Mouse (Mus musculus): ENCODE data around the gene Ankrd36. TPM values are rescaled to one million over a fixed set of nuclear protein-coding genes. Genes with fewer than 3 reads are reported as not detected.

Gene Ankrd36
- not detected in 2 replicates for polyA plus RNA-seq (2015; fragmentation: Nextera tagmentation; extraction: Ambion mirVana)

GRCm38 (mm10) chr11:5569474-5569873 lies at the start of gene Ankrd36:
Gene Ankrd36, plus strand, starts transcription at chr11:5569684.
- H3K27me3 ChIP-seq (replicated peaks; ENCODE audit: control insufficient read depth, insufficient read depth, low read length), result no peaks in the 10 kb centered on the region
- H3K4me3 ChIP-seq (ENCODE audit: low read length), result no peak within 1 kb of the TSS
- ATAC-seq, result no peak
- no peaks in the 10 kb centered on the region for H3K9me3 ChIP-seq (ENCODE audit: control insufficient read depth, low read length)
- no peak within 1 kb of the TSS for H3K9ac ChIP-seq (ENCODE audit: low read depth, low read length)
- H3K4me2 ChIP-seq (ENCODE audit: low read length), result no peak within 1 kb of the TSS
- H3K27ac ChIP-seq (ENCODE audit: low read depth, low read length), result no peak within 1 kb of the TSS
- no peaks in the 10 kb centered on the region for H3K4me1 ChIP-seq (ENCODE audit: control insufficient read depth, insufficient read depth, low read depth, low read length)
- 67% methylated on average over 12 of the region's 12 CpGs for WGBS
- no peaks in the 10 kb centered on the region for H3K36me3 ChIP-seq (ENCODE audit: control insufficient read depth, insufficient read depth, low read length)

GRCm38 (mm10) chr11:5520412-5521265 lies 48.8 kb upstream of the Ankrd36 start, which contains the start of gene Xbp1:
Gene Xbp1, plus strand, starts transcription at chr11:5520659.
- ATAC-seq, result peak; percentile 98
- Histone ChIP-seq H3K4me3 (ENCODE audit: low read length) (peak within 1 kb of the TSS; percentile 100), H3K27me3 (replicated peaks; ENCODE audit: control insufficient read depth, insufficient read depth, low read length) (no peaks in the 10 kb centered on the region), H3K9me3 (ENCODE audit: control insufficient read depth, low read length) (no peaks in the 10 kb centered on the region), H3K36me3 (ENCODE audit: control insufficient read depth, insufficient read depth, low read length) (peaks cover 21% of the 10 kb centered on the region), H3K4me2 (ENCODE audit: low read length) (peak within 1 kb of the TSS; percentile 83), H3K27ac (ENCODE audit: low read depth, low read length) (peak within 1 kb of the TSS; percentile 96), H3K9ac (ENCODE audit: low read depth, low read length) (peak within 1 kb of the TSS; percentile 100), H3K4me1 (ENCODE audit: control insufficient read depth, insufficient read depth, low read depth, low read length) (peaks cover 22% of the 10 kb centered on the region)
- under 1% methylated on average over 54 of the region's 72 CpGs for WGBS

- Histone ChIP-seq H3K4me2 (ENCODE audit: low read length) (peak overlapping the region; percentile 83), H3K4me1 (ENCODE audit: control insufficient read depth, insufficient read depth, low read depth, low read length) (peaks cover 22% of the 10 kb centered on the region), H3K27me3 (replicated peaks; ENCODE audit: control insufficient read depth, insufficient read depth, low read length) (no peaks in the 10 kb centered on the region), H3K27ac (ENCODE audit: low read depth, low read length) (peak overlapping the region; percentile 96), H3K9me3 (ENCODE audit: control insufficient read depth, low read length) (no peaks in the 10 kb centered on the region), H3K9ac (ENCODE audit: low read depth, low read length) (peak overlapping the region; percentile 100), H3K36me3 (ENCODE audit: control insufficient read depth, insufficient read depth, low read length) (peaks cover 26% of the 10 kb centered on the region), H3K4me3 (ENCODE audit: low read length) (peak overlapping the region; percentile 100)
- WGBS, result 2% methylated on average over 13 of the region's 13 CpGs
- ATAC-seq, result 0 out of 2 replicates have a peak, but pooled peaks have one; percentile 55
Observed at GRCm38 (mm10) chr11:5521266-5521515, 48.3 kb upstream of the Ankrd36 start.

- peak overlapping the region; percentile 96 for H3K27ac ChIP-seq (ENCODE audit: low read depth, low read length)
- under 1% methylated on average over 34 of the region's 34 CpGs for WGBS
Observed at GRCm38 (mm10) chr11:5521516-5522291, 47.8 kb upstream of the Ankrd36 start.

GRCm38 (mm10) chr11:5522798-5523415 lies 46.6 kb upstream of the Ankrd36 start:
- no peaks in the 10 kb centered on the region for H3K27me3 ChIP-seq (replicated peaks; ENCODE audit: control insufficient read depth, insufficient read depth, low read length)
- no peak for ATAC-seq
- peak overlapping the region; percentile 83 for H3K4me2 ChIP-seq (ENCODE audit: low read length)
- no peak overlapping the region for H3K9ac ChIP-seq (ENCODE audit: low read depth, low read length)
- WGBS, result 92% methylated on average over 11 of the region's 11 CpGs
- no peak overlapping the region for H3K27ac ChIP-seq (ENCODE audit: low read depth, low read length)
- H3K36me3 ChIP-seq (ENCODE audit: control insufficient read depth, insufficient read depth, low read length), result peaks cover 29% of the 10 kb centered on the region
- peaks cover 22% of the 10 kb centered on the region for H3K4me1 ChIP-seq (ENCODE audit: control insufficient read depth, insufficient read depth, low read depth, low read length)
- peak overlapping the region; percentile 100 for H3K4me3 ChIP-seq (ENCODE audit: low read length)
- no peaks in the 10 kb centered on the region for H3K9me3 ChIP-seq (ENCODE audit: control insufficient read depth, low read length)

More at GRCm38 (mm10) chr11:5521516-5522291, 47.8 kb upstream of the Ankrd36 start:
- ATAC-seq, result peak; percentile 10; the same call in 1 of the 2 replicates
- H3K9me3 ChIP-seq (ENCODE audit: control insufficient read depth, low read length), result no peaks in the 10 kb centered on the region
- H3K27me3 ChIP-seq (replicated peaks; ENCODE audit: control insufficient read depth, insufficient read depth, low read length), result no peaks in the 10 kb centered on the region
- H3K36me3 ChIP-seq (ENCODE audit: control insufficient read depth, insufficient read depth, low read length), result peaks cover 29% of the 10 kb centered on the region
- peak overlapping the region; percentile 100 for H3K4me3 ChIP-seq (ENCODE audit: low read length)
- peak overlapping the region; percentile 83 for H3K4me2 ChIP-seq (ENCODE audit: low read length)
- H3K4me1 ChIP-seq (ENCODE audit: control insufficient read depth, insufficient read depth, low read depth, low read length), result peaks cover 22% of the 10 kb centered on the region
- H3K9ac ChIP-seq (ENCODE audit: low read depth, low read length), result peak overlapping the region; percentile 100

DNA sequence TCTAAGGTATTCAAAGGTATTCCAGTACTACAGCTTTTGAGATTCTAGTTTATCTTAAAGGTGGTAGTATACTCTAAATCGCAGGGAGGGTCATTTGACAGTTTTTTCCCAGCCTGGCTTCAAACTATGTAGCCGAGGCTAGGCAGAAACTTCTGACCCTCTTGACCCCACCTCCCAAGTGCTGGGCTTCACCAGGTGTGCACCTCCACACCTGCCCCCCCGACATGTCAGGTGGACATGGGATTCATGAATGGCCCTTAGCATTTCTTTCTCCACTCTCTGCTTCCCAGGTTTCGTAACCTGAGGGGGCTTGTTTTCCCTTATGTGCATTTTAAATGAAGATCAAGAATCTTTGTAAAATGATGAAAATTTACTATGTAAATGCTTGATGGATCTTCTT lies 44.1 kb upstream of the Ankrd36 start:
- Histone ChIP-seq H3K4me1 (ENCODE audit: control insufficient read depth, insufficient read depth, low read depth, low read length) (peaks cover 19% of the 10 kb centered on the region), H3K9ac (ENCODE audit: low read depth, low read length) (no peak overlapping the region), H3K4me3 (ENCODE audit: low read length) (no peak overlapping the region), H3K27ac (ENCODE audit: low read depth, low read length) (no peak overlapping the region), H3K36me3 (ENCODE audit: control insufficient read depth, insufficient read depth, low read length) (peaks cover 37% of the 10 kb centered on the region), H3K27me3 (replicated peaks; ENCODE audit: control insufficient read depth, insufficient read depth, low read length) (no peaks in the 10 kb centered on the region), H3K4me2 (ENCODE audit: low read length) (no peak overlapping the region), H3K9me3 (ENCODE audit: control insufficient read depth, low read length) (no peaks in the 10 kb centered on the region)
- WGBS, result 91% methylated on average over 4 of the region's 4 CpGs
- ATAC-seq, result no peak

DNA sequence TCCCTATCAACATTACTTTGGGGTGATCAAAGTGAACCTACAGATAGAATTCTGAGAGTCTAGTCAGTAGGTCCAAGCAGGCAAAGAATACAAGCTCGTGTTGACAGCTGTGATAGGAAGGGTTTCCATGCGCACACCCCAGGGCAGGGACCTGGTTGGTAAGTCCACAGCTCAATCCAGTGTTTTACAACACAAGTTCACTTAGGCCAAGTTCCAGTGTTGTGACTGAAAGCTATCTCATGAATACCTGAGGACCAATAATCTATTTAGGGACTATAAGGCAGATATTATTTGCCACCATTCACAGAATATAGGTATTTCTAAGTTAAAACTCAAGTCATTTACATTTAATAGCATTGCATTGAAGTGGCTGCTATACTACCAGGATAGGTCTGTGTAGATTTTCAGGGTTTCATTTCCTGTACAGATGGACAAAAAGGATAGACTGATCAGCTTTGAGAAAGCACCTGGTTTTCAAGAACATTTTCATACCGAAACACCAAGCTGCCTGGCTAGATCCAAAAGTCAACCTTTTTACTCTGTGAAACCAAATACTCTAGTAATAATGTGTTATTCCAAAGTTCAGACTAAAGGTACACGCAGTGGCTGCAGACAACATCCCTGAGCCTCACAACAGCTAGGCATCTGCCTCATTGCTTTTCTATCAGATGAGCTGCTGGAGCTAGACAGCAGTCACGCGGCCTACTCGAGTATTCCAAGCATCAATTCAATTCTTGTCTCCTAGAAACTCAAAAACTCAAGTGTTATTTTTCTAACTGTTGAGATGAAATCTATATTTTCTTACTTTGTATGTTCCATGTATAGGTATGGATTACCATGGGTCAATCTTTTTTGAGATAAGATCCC lies 42.7 kb upstream of the Ankrd36 start:
- H3K4me2 ChIP-seq (ENCODE audit: low read length), result no peak overlapping the region
- H3K36me3 ChIP-seq (ENCODE audit: control insufficient read depth, insufficient read depth, low read length), result peaks cover 45% of the 10 kb centered on the region
- no peak overlapping the region for H3K4me3 ChIP-seq (ENCODE audit: low read length)
- no peak overlapping the region for H3K9ac ChIP-seq (ENCODE audit: low read depth, low read length)
- H3K27me3 ChIP-seq (replicated peaks; ENCODE audit: control insufficient read depth, insufficient read depth, low read length), result no peaks in the 10 kb centered on the region
- no peak overlapping the region for H3K27ac ChIP-seq (ENCODE audit: low read depth, low read length)
- H3K4me1 ChIP-seq (ENCODE audit: control insufficient read depth, insufficient read depth, low read depth, low read length), result peaks cover 19% of the 10 kb centered on the region
- WGBS, result 95% methylated on average over 7 of the region's 7 CpGs
- ATAC-seq, result no peak
- no peaks in the 10 kb centered on the region for H3K9me3 ChIP-seq (ENCODE audit: control insufficient read depth, low read length)

DNA sequence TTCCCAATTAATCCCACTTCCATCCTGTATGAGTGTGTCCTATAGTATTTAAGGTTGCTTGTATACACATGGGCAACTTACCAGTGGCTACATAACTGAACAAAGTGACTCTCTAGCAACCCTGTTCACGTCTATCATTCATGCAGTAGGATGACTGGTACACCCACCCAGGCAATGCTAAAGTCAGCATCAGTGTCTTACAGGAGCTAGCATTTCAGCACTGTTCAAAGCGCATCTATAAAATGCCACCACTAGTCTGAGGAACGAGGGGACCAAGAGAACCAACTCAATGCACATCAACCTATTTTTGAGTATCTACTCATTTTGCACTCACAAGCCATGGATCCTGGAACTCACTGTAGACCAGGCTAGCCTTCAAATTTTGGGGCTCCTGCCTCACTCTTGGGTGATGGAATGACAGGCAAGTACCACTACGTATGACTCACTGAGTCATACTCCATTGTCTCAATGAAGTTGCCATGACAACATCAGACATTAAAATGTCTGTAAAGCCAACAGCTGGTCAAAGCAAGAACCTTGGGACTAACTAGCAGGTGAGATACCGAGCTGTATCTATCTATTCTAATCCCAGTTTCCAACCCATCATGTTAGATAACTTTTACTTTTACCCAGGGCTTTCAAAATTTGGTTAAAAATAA lies 41.5 kb upstream of the Ankrd36 start:
- peaks cover 50% of the 10 kb centered on the region for H3K36me3 ChIP-seq (ENCODE audit: control insufficient read depth, insufficient read depth, low read length)
- no peaks in the 10 kb centered on the region for H3K27me3 ChIP-seq (replicated peaks; ENCODE audit: control insufficient read depth, insufficient read depth, low read length)
- H3K4me3 ChIP-seq (ENCODE audit: low read length), result no peak overlapping the region

More for the DNA sequence above, 41.5 kb upstream of the Ankrd36 start:
- Histone ChIP-seq H3K27ac (ENCODE audit: low read depth, low read length) (no peak overlapping the region), H3K9ac (ENCODE audit: low read depth, low read length) (no peak overlapping the region), H3K9me3 (ENCODE audit: control insufficient read depth, low read length) (no peaks in the 10 kb centered on the region), H3K4me2 (ENCODE audit: low read length) (no peak overlapping the region), H3K4me1 (ENCODE audit: control insufficient read depth, insufficient read depth, low read depth, low read length) (peaks cover 8% of the 10 kb centered on the region)
- 80% methylated on average over 5 of the region's 5 CpGs for WGBS
- ATAC-seq, result no peak

Measured in hindbrain, embryonic 16.5 days (tissue).